ENCODE assay signal across 16 mouse cellular contexts in the genomic region with DNA sequence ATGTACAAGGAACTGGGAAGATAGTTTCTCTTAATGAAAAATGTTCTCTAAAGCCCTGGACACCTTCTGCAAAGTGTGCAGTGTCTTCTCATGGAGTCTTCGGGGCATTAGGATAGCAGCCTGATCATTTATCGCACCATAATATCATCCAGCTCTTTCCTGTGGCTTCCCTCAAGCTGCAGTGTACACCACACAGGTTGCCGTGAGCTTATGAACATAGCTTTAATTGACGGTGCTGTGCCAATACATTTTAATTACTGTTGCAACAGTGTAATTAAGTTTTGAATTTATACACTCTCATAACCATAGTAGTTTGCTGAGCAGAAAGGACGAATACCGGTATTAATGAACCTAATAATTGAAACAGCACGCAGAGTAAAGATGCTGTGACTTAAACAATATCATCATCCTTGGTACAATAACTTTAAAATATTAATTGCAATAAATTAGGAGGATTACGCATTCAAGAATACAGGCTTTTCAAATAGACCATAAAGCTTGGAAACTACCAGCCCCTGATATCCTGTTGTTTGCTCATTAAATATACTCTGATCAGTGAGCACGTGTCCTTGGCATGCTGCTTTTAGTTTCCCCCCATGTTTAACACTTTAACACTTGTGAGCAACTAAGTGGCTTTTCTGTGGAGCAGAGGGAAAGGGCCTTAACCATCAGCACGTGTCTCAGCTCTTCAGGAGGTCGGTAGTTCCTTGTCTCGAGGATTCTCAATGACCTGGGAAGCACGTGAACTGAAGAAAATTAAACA.
"Had no signal": no experiment of that assay in that cellular context is flagged by ENCODE, and none has a peak within 500 bp of the region (broad histone marks: within the 10 kb centered on the region; RNA-seq: fewer than 3 reads in every experiment).

No protein-coding gene starts in this region.

- H3K27me3 ChIP-seq: kidney, embryonic 15.5 days; limb, embryonic 15.5 days; liver, embryonic 12.5 days; lung, embryonic 15.5 days; megakaryocyte, embryonic 14.5 days; midbrain, embryonic 13.5 days; stomach, embryonic 15.5 days had no signal

- H3K4me3 ChIP-seq: kidney, embryonic 15.5 days; limb, embryonic 15.5 days; liver, embryonic 12.5 days; lung, embryonic 15.5 days; megakaryocyte, embryonic 14.5 days; midbrain, embryonic 13.5 days; stomach, embryonic 15.5 days had no signal

- H3K4me2 ChIP-seq: kidney, embryonic 15.5 days; limb, embryonic 15.5 days; liver, embryonic 12.5 days; lung, embryonic 15.5 days; midbrain, embryonic 13.5 days; stomach, embryonic 15.5 days had no signal

- H3K27ac ChIP-seq: kidney, embryonic 15.5 days; limb, embryonic 15.5 days; liver, embryonic 12.5 days; lung, embryonic 15.5 days; macrophage; midbrain, embryonic 13.5 days; stomach, embryonic 15.5 days had no signal

- H3K9ac ChIP-seq: kidney, embryonic 15.5 days; limb, embryonic 15.5 days; liver, embryonic 12.5 days; lung, embryonic 15.5 days; midbrain, embryonic 13.5 days; stomach, embryonic 15.5 days had no signal

- H3K4me1 ChIP-seq: kidney, embryonic 15.5 days; limb, embryonic 15.5 days; liver, embryonic 12.5 days; lung, embryonic 15.5 days; megakaryocyte, embryonic 14.5 days; midbrain, embryonic 13.5 days; stomach, embryonic 15.5 days had no signal

- DNase-seq: kidney, adult 2 months; kidney, postnatal 14 days; left cerebral cortex, postnatal 4 days; lung, postnatal 14 days; right cerebral cortex, postnatal 14 days; thymus, adult 2 months; thymus, postnatal 25 days had no signal

- ATAC-seq: intestine, embryonic 16.5 days; liver, embryonic 12.5 days; midbrain, embryonic 13.5 days had no signal

- H3K9me3 ChIP-seq: kidney, embryonic 15.5 days; limb, embryonic 15.5 days; lung, embryonic 15.5 days; midbrain, embryonic 13.5 days; stomach, embryonic 15.5 days had no signal

- H3K36me3 ChIP-seq: kidney, embryonic 15.5 days; limb, embryonic 15.5 days; liver, embryonic 12.5 days; lung, embryonic 15.5 days; midbrain, embryonic 13.5 days; stomach, embryonic 15.5 days had no signal
